Mouse (Mus musculus): ENCODE measurements around the gene Lyzl4.
"Not testable (repeated sequence)": the region's sequence is repeated elsewhere in the genome, so short reads cannot be mapped to it uniquely, and the experiment has no call there.

Gene Lyzl4

GRCm38 (mm10) chr9:121599551-121599950 is 42.3 kb downstream of the Lyzl4 start:
- no peak for DNase-seq

GRCm38 (mm10) chr9:121598106-121598505 is 43.8 kb downstream of the Lyzl4 start:
- DNase-seq, result no peak

- no peak for DNase-seq
Observed at GRCm38 (mm10) chr9:121594771-121595170, 47.1 kb downstream of the Lyzl4 start.

- not testable (repeated sequence) for DNase-seq
Observed at GRCm38 (mm10) chr9:121593768-121594167, 48.1 kb downstream of the Lyzl4 start.

GRCm38 (mm10) chr9:121592948-121593550 is 48.8 kb downstream of the Lyzl4 start:
- DNase-seq, result peak; percentile 33

- no peak for DNase-seq
Observed at GRCm38 (mm10) chr9:121589533-121589932, 52.4 kb downstream of the Lyzl4 start.

GRCm38 (mm10) chr9:121574380-121574779 is 67.5 kb downstream of the Lyzl4 start:
- no peak for DNase-seq

GRCm38 (mm10) chr9:121568451-121568850 is 73.4 kb downstream of the Lyzl4 start:
- no peak for DNase-seq

GRCm38 (mm10) chr9:121566387-121566786 is 75.5 kb downstream of the Lyzl4 start:
- DNase-seq, result no peak

- no peak for DNase-seq
Observed at GRCm38 (mm10) chr9:121563276-121563675, 78.6 kb downstream of the Lyzl4 start.

- no peak for DNase-seq
Observed at GRCm38 (mm10) chr9:121560515-121560914, 81.4 kb downstream of the Lyzl4 start.

- no peak for DNase-seq
Observed at GRCm38 (mm10) chr9:121558167-121558566, 83.7 kb downstream of the Lyzl4 start.

- DNase-seq, result peak; percentile 56
Observed at GRCm38 (mm10) chr9:121556913-121557312, 85.0 kb downstream of the Lyzl4 start.

GRCm38 (mm10) chr9:121555395-121556000 is 86.4 kb downstream of the Lyzl4 start:
- peak; percentile 71 for DNase-seq

- no peak for DNase-seq
Observed at GRCm38 (mm10) chr9:121553643-121554042, 88.3 kb downstream of the Lyzl4 start.

- DNase-seq, result no peak
Observed at GRCm38 (mm10) chr9:121550327-121550771, 91.5 kb downstream of the Lyzl4 start.

GRCm38 (mm10) chr9:121549444-121549843 is 92.5 kb downstream of the Lyzl4 start:
- no peak for DNase-seq

GRCm38 (mm10) chr9:121549010-121549409 is 92.9 kb downstream of the Lyzl4 start:
- DNase-seq, result no peak

GRCm38 (mm10) chr9:121547431-121547830 is 94.5 kb downstream of the Lyzl4 start:
- DNase-seq, result no peak

- no peak for DNase-seq
Observed at GRCm38 (mm10) chr9:121541530-121541929, 100.4 kb downstream of the Lyzl4 start.

- DNase-seq, result no peak
Observed at GRCm38 (mm10) chr9:121532626-121533025, 109.3 kb downstream of the Lyzl4 start.

GRCm38 (mm10) chr9:121528605-121529357 is 113.1 kb downstream of the Lyzl4 start:
- DNase-seq, result no peak
